ENCODE assay signal across 11 mouse cellular contexts in genomic region chr6:15728844-15729577, GRCm38 (mm10). TPM values are rescaled to one million over a fixed set of nuclear protein-coding genes. Genes with fewer than 3 reads are reported as not detected.
DNase-seq lines count a peak whose midpoint lies in the region; ATAC-seq lines count a peak whose summit lies in the region.
"Had no signal": no experiment of that assay in that cellular context is flagged by ENCODE, and none has a peak within 500 bp of the region (broad histone marks: within the 10 kb centered on the region; RNA-seq: fewer than 3 reads in every experiment).

No protein-coding gene starts in this region.

- H3K9me3 ChIP-seq in heart, embryonic 16.5 days (replicated peaks; ENCODE audit: control insufficient read depth, low read length) = no peaks in the 10 kb centered on the region
- H3K9me3 ChIP-seq: hindbrain, embryonic 12.5 days; midbrain, embryonic 15.5 days had no signal

- H3K27ac ChIP-seq in heart, embryonic 16.5 days (ENCODE audit: low read length) = peak overlapping the region; percentile 10; the same call in 1 of the 2 replicates
- H3K27ac ChIP-seq: hindbrain, embryonic 12.5 days; midbrain, embryonic 15.5 days had no signal

- WGBS in heart, embryonic 16.5 days = 83% methylated on average over 6 of the region's 6 CpGs

- H3K9ac ChIP-seq in heart, embryonic 16.5 days (ENCODE audit: low read length) = no peak overlapping the region
- H3K9ac ChIP-seq: hindbrain, embryonic 12.5 days; midbrain, embryonic 15.5 days had no signal

- no peak for DNase-seq in heart, adult 8-10 months (ENCODE audit: low spot score)
- DNase-seq in spleen, postnatal 36 days (ENCODE audit: low spot score in 2 of 2) = peak; percentile 39 to 54
- DNase-seq in spleen, adult 18-20 months = no peak
- DNase-seq in layer of hippocampus, adult 8-10 months (ENCODE audit: low spot score in 2 of 2) = no peak
- no peak for DNase-seq in adrenal gland, adult 18-20 months (ENCODE audit: low spot score in 2 of 2)
- DNase-seq in layer of hippocampus, postnatal 25 days (ENCODE audit: extremely low spot score in 1 of 2, low spot score in 1 of 2) = no peak
- DNase-seq: lung, adult 2 months had no signal

- peaks cover 26% of the 10 kb centered on the region for H3K4me1 ChIP-seq in heart, embryonic 16.5 days (ENCODE audit: control insufficient read depth, insufficient read depth, low read length)
- H3K4me1 ChIP-seq: hindbrain, embryonic 12.5 days; midbrain, embryonic 15.5 days had no signal

- H3K4me3 ChIP-seq in heart, embryonic 16.5 days (ENCODE audit: low read length) = no peak overlapping the region
- H3K4me3 ChIP-seq: hindbrain, embryonic 12.5 days; midbrain, embryonic 15.5 days had no signal

- no peaks in the 10 kb centered on the region for H3K36me3 ChIP-seq in heart, embryonic 16.5 days (ENCODE audit: control insufficient read depth, insufficient read depth)
- H3K36me3 ChIP-seq: hindbrain, embryonic 12.5 days; midbrain, embryonic 15.5 days had no signal

- no peak overlapping the region for H3K4me2 ChIP-seq in heart, embryonic 16.5 days (ENCODE audit: low read depth, low read length)
- H3K4me2 ChIP-seq: hindbrain, embryonic 12.5 days; midbrain, embryonic 15.5 days had no signal

- no peak for ATAC-seq in heart, embryonic 16.5 days (replicated peaks; ENCODE audit: extremely low read depth, insufficient read depth, low FRiP score)
- peak; percentile 83 to 85 for ATAC-seq in hematopoietic stem cell, adult 5-6 weeks (replicated peaks in 1 of 2; ENCODE audit: insufficient read depth in 1 of 2, low FRiP score in 2 of 2, low TSS enrichment in 1 of 2, low read depth in 1 of 2, poor library complexity in 2 of 2, severe bottlenecking in 2 of 2)
- ATAC-seq: midbrain, embryonic 15.5 days had no signal

- H3K27me3 ChIP-seq in heart, embryonic 16.5 days (ENCODE audit: control insufficient read depth, insufficient read depth, low read length) = no peaks in the 10 kb centered on the region
- H3K27me3 ChIP-seq: hindbrain, embryonic 12.5 days; midbrain, embryonic 15.5 days had no signal

RNA-seq across cellular contexts. Expression of gene Mdfic, which starts 8.6 kb away (rescaled TPM):
- 3.9 and 4.0 TPM in 2 replicates for polyA plus RNA-seq in heart, embryonic 16.5 days (2015; fragmentation: Nextera tagmentation; extraction: Ambion mirVana)
- 10 to 100 TPM; 14.4 to 17.5 (median 15.6) TPM for total RNA-seq in heart, adult 8-10 months (2022)
- total RNA-seq in hematopoietic stem cell, adult 5-6 weeks (2017) = 25.6 and 33.5 TPM in 2 replicates
- total RNA-seq in layer of hippocampus, adult 8-10 months (2022) = 1 to 10 TPM; 2.6 to 4.7 (median 4.2) TPM
- total RNA-seq in adrenal gland, adult 18-20 months (2021) = 10 to 100 TPM; 34.9 to 63.6 TPM
- total RNA-seq in layer of hippocampus, postnatal 25 days (2021) = 1 to 10 TPM; 3.3 to 4.0 TPM

Comparison
In these comparisons a context has a peak if more than half of its experiments do, and no peak if none do; other contexts are left out.
1. DNase-seq: peak in spleen, postnatal 36 days (2 of 2); none in heart, adult 8-10 months (single experiment), spleen, adult 18-20 months (0 of 2), layer of hippocampus, adult 8-10 months (0 of 2), adrenal gland, adult 18-20 months (0 of 2) and layer of hippocampus, postnatal 25 days (0 of 2).